23 mouse cellular contexts compared by ENCODE assay signal in genomic region chr10:117411131-117411530, GRCm38 (mm10). TPM values are rescaled to one million over a fixed set of nuclear protein-coding genes. Genes with fewer than 3 reads are reported as not detected.
DNase-seq lines count a peak whose midpoint lies in the region; ATAC-seq and TF ChIP-seq lines count a peak whose summit lies in the region.
"Had no signal": no experiment of that assay in that cellular context is flagged by ENCODE, and none has a peak within 500 bp of the region (broad histone marks: within the 10 kb centered on the region; RNA-seq: fewer than 3 reads in every experiment).

No protein-coding gene starts in this region.

- 50% methylated on average over 6 of the region's 6 CpGs for WGBS in hindbrain, embryonic 13.5 days
- WGBS in hindbrain, embryonic 12.5 days = 50% methylated on average over 6 of the region's 6 CpGs
- 44% methylated on average over 6 of the region's 6 CpGs for whole genome bisulfite sequencing in midbrain, embryonic 10.5 days
- WGBS in midbrain, embryonic 16.5 days = 21% methylated on average over 6 of the region's 6 CpGs

- no peak for TF ChIP-seq POLR2A in brain, embryonic 14.5 days (IDR thresholded peaks at IDR 0.05; ENCODE audit: borderline replicate concordance, extremely low read depth, insufficient read depth, insufficient read length, poor library complexity, severe bottlenecking)

- ATAC-seq in hindbrain, embryonic 13.5 days (ENCODE audit: low FRiP score) = 0 out of 2 replicates have a peak, but pooled peaks have one; percentile 11
- ATAC-seq in hindbrain, embryonic 12.5 days (ENCODE audit: low FRiP score) = no peak
- ATAC-seq in midbrain, embryonic 16.5 days = no peak; the same call in 1 of the 2 replicates
- ATAC-seq: inflammation-experienced regulatory T-cells, adult 6 months; Patski had no signal

- no peak overlapping the region for H3K27ac ChIP-seq in hindbrain, embryonic 13.5 days
- no peak overlapping the region for H3K27ac ChIP-seq in hindbrain, embryonic 12.5 days
- H3K27ac ChIP-seq in midbrain, embryonic 10.5 days (replicated peaks) = peak overlapping the region; percentile 23; the same call in 1 of the 2 replicates
- H3K27ac ChIP-seq in midbrain, embryonic 16.5 days (ENCODE audit: low read length) = no peak overlapping the region
- H3K27ac ChIP-seq: heart, embryonic 13.5 days; limb, embryonic 10.5 days; liver, embryonic 13.5 days; lung, embryonic 15.5 days; neural tube, embryonic 15.5 days had no signal

- TF ChIP-seq CTCF in brain, embryonic 14.5 days (IDR thresholded peaks at IDR 0.05; ENCODE audit: borderline replicate concordance, extremely low read depth, insufficient read depth, insufficient read length) = no peak

- H3K4me1 ChIP-seq in hindbrain, embryonic 13.5 days (replicated peaks) = peaks cover 10% of the 10 kb centered on the region; the same call in 1 of the 2 replicates
- peaks cover 8% of the 10 kb centered on the region for H3K4me1 ChIP-seq in hindbrain, embryonic 12.5 days
- H3K4me1 ChIP-seq in midbrain, embryonic 10.5 days = peaks cover 29% of the 10 kb centered on the region
- no peaks in the 10 kb centered on the region for H3K4me1 ChIP-seq in midbrain, embryonic 16.5 days (ENCODE audit: control insufficient read depth, insufficient read depth, low read length)
- H3K4me1 ChIP-seq: lung, embryonic 15.5 days; neural tube, embryonic 15.5 days had no signal

- no peak for DNase-seq in midbrain, embryonic 10.5 days (ENCODE audit: low spot score)
- peak; percentile 42 for DNase-seq in brain, embryonic 14.5 days (ENCODE audit: low read depth)
- DNase-seq in layer of hippocampus, adult 9-10 months (ENCODE audit: low spot score) = no peak
- no peak for DNase-seq in natural killer cell, adult 2 months (ENCODE audit: low spot score in 2 of 2)
- DNase-seq: B cell, adult 2 months; cerebellum, adult 2 months; cerebellum, postnatal 36 days; gastrocnemius, postnatal 10 days; heart, adult 18-20 months; heart, postnatal 36 days; kidney, postnatal 25 days; liver, embryonic 13.5 days; spleen, adult 18-20 months; thymus, postnatal 36 days had no signal

- H3K27me3 ChIP-seq in hindbrain, embryonic 13.5 days = no peaks in the 10 kb centered on the region
- no peaks in the 10 kb centered on the region for H3K27me3 ChIP-seq in hindbrain, embryonic 12.5 days
- peaks cover 3% of the 10 kb centered on the region; the same call in 1 of the 2 replicates for H3K27me3 ChIP-seq in midbrain, embryonic 10.5 days (ENCODE audit: low read depth, poor library complexity, severe bottlenecking)
- no peaks in the 10 kb centered on the region for H3K27me3 ChIP-seq in midbrain, embryonic 16.5 days (ENCODE audit: control insufficient read depth, insufficient read depth, low read depth, low read length)
- H3K27me3 ChIP-seq: liver, embryonic 13.5 days; lung, embryonic 15.5 days; neural tube, embryonic 15.5 days; Patski had no signal

- H3K4me3 ChIP-seq in hindbrain, embryonic 13.5 days = no peak overlapping the region
- no peak overlapping the region for H3K4me3 ChIP-seq in hindbrain, embryonic 12.5 days
- no peak overlapping the region for H3K4me3 ChIP-seq in midbrain, embryonic 10.5 days
- H3K4me3 ChIP-seq in midbrain, embryonic 16.5 days (ENCODE audit: low read depth, low read length) = no peak overlapping the region
- H3K4me3 ChIP-seq: heart, embryonic 13.5 days; limb, embryonic 10.5 days; liver, embryonic 13.5 days; lung, embryonic 15.5 days; neural tube, embryonic 15.5 days had no signal

- no peaks in the 10 kb centered on the region for H3K36me3 ChIP-seq in hindbrain, embryonic 13.5 days
- no peaks in the 10 kb centered on the region for H3K36me3 ChIP-seq in hindbrain, embryonic 12.5 days
- H3K36me3 ChIP-seq in midbrain, embryonic 10.5 days = no peaks in the 10 kb centered on the region
- no peaks in the 10 kb centered on the region for H3K36me3 ChIP-seq in midbrain, embryonic 16.5 days (ENCODE audit: control insufficient read depth, insufficient read depth, low read length)
- H3K36me3 ChIP-seq: heart, embryonic 13.5 days; limb, embryonic 10.5 days; liver, embryonic 13.5 days; lung, embryonic 15.5 days; neural tube, embryonic 15.5 days had no signal

- H3K9me3 ChIP-seq in hindbrain, embryonic 13.5 days = no peaks in the 10 kb centered on the region
- no peaks in the 10 kb centered on the region for H3K9me3 ChIP-seq in hindbrain, embryonic 12.5 days (replicated peaks)
- no peaks in the 10 kb centered on the region for H3K9me3 ChIP-seq in midbrain, embryonic 10.5 days (replicated peaks)
- no peaks in the 10 kb centered on the region for H3K9me3 ChIP-seq in midbrain, embryonic 16.5 days (replicated peaks; ENCODE audit: control insufficient read depth, low read length, poor library complexity, severe bottlenecking)
- H3K9me3 ChIP-seq: heart, embryonic 13.5 days; limb, embryonic 10.5 days; liver, embryonic 13.5 days; lung, embryonic 15.5 days; neural tube, embryonic 15.5 days had no signal

- no peak overlapping the region for H3K9ac ChIP-seq in hindbrain, embryonic 13.5 days
- no peak overlapping the region for H3K9ac ChIP-seq in hindbrain, embryonic 12.5 days
- H3K9ac ChIP-seq in midbrain, embryonic 16.5 days (ENCODE audit: low read depth, low read length) = no peak overlapping the region
- H3K9ac ChIP-seq: liver, embryonic 13.5 days; lung, embryonic 15.5 days; neural tube, embryonic 15.5 days had no signal

- H3K4me2 ChIP-seq in hindbrain, embryonic 13.5 days = no peak overlapping the region
- H3K4me2 ChIP-seq in hindbrain, embryonic 12.5 days (replicated peaks) = no peak overlapping the region
- H3K4me2 ChIP-seq in midbrain, embryonic 16.5 days (ENCODE audit: low read length) = no peak overlapping the region
- H3K4me2 ChIP-seq: lung, embryonic 15.5 days; neural tube, embryonic 15.5 days had no signal

RNA-seq across cellular contexts. Expression of gene Cpsf6, which starts 31.3 kb away (rescaled TPM):
- 177 and 179 TPM in 2 replicates for polyA plus RNA-seq in hindbrain, embryonic 13.5 days (2015; fragmentation: Nextera tagmentation; extraction: Ambion mirVana)
- polyA plus RNA-seq in hindbrain, embryonic 12.5 days (2016; fragmentation: Nextera tagmentation; extraction: Ambion mirVana) = 231 and 248 TPM in 2 replicates
- polyA plus RNA-seq in midbrain, embryonic 10.5 days (2016; fragmentation: Nextera tagmentation; extraction: Ambion mirVana) = 222 and 239 TPM in 2 replicates
- 140 and 171 TPM in 2 replicates for polyA plus RNA-seq in midbrain, embryonic 16.5 days (2015; fragmentation: Nextera tagmentation; extraction: Ambion mirVana)
- 149 and 198 TPM in 2 replicates for polyA plus RNA-seq in brain, embryonic 14.5 days (2012; rRNA removed)
